Mouse (Mus musculus) CH12.LX (cell line): ENCODE results near the gene Ndufb8. TPM values are rescaled to one million over a fixed set of nuclear protein-coding genes. Genes with fewer than 3 reads are reported as not detected.

Source experiments
- DNase-seq: peaks from one replicate; pipeline ENCODE4 v3.0.0-alpha.2; 2013; ENCODE audit errors: extremely low read depth
- H3K27ac ChIP-seq: 2 replicates; pipeline ENCODE4 v1.5.1; 2012; ENCODE audit warnings: low read depth, mild to moderate bottlenecking, control low read depth, moderate library complexity; ENCODE audit not compliant: insufficient read depth
- H3K27me3 ChIP-seq: replicated peaks from 2 replicates; pipeline ENCODE3; 2012; ENCODE audit warnings: inconsistent platforms
- H3K36me3 ChIP-seq, 2 experiments: replicated peaks in 1 of 2; 2 replicates each; pipeline versions ENCODE3 to v1.6.1; 2012; ENCODE audit warnings: inconsistent platforms in 1 of 2, low read length in 1 of 2, mild to moderate bottlenecking in 1 of 2, mixed read lengths in 1 of 2, moderate library complexity in 1 of 2; ENCODE audit not compliant: control insufficient read depth in 1 of 2, insufficient read depth in 1 of 2
- H3K4me1 ChIP-seq, 2 experiments: 2 replicates each; pipeline ENCODE4 v1.6.1; 2012; ENCODE audit warnings: inconsistent platforms in 1 of 2, moderate library complexity in 1 of 2; ENCODE audit not compliant: insufficient read depth in 2 of 2, control insufficient read depth in 1 of 2
- H3K4me2 ChIP-seq: 2 replicates; pipeline ENCODE4 v1.6.1; 2012; ENCODE audit warnings: low read depth, mild to moderate bottlenecking, control low read depth; ENCODE audit not compliant: poor library complexity, insufficient read depth, severe bottlenecking
- H3K4me3 ChIP-seq, 3 experiments: fragments of 150-350 bp in 1 of 3; sonication (generic) in 1 of 3; replicated peaks in 1 of 3; 2 replicates each; pipeline versions ENCODE3 to v1.5.1; 2011 to 2012; ENCODE audit warnings: low read depth in 2 of 3, low read length in 2 of 3, mild to moderate bottlenecking in 2 of 3, moderate library complexity in 2 of 3, control low read depth in 1 of 3, improper control_type of control experiment in 1 of 3, inconsistent platforms in 1 of 3, mixed read lengths in 1 of 3; ENCODE audit not compliant: poor library complexity in 1 of 3
- H3K79me2 ChIP-seq: replicated peaks from 2 replicates; pipeline ENCODE4 v1.6.1; 2012; ENCODE audit warnings: mild to moderate bottlenecking, moderate library complexity; ENCODE audit not compliant: control insufficient read depth, poor library complexity, insufficient read depth, severe bottlenecking; ENCODE audit errors: extremely low read depth
- H3K9ac ChIP-seq: 2 replicates; pipeline ENCODE4 v1.6.1; 2012; ENCODE audit warnings: low read depth, mild to moderate bottlenecking, control low read depth, moderate library complexity; ENCODE audit not compliant: insufficient read depth
- H3K9me3 ChIP-seq: replicated peaks from 2 replicates; pipeline ENCODE3; 2012; ENCODE audit warnings: low read length, inconsistent platforms, mixed read lengths
- BHLHE40 ChIP-seq: IDR thresholded peaks from 2 replicates; pipeline ENCODE4 v1.6.1; 2011; ENCODE audit warnings: mild to moderate bottlenecking, low read depth, low read length, improper control_type of control experiment
- CHD2 ChIP-seq: IDR thresholded peaks from 2 replicates; pipeline ENCODE4 v1.6.1; 2011; ENCODE audit warnings: low read length, improper control_type of control experiment
- CTCF ChIP-seq, 2 experiments: IDR thresholded peaks in 1 of 2; conservative IDR thresholded peaks in 1 of 2; 2 replicates each; pipeline ENCODE4 v1.5.1; 2011 to 2012; ENCODE audit warnings: low read depth in 2 of 2, low read length in 2 of 2, improper control_type of control experiment in 1 of 2, inconsistent platforms in 1 of 2, mild to moderate bottlenecking in 1 of 2, moderate library complexity in 1 of 2
- ELF1 ChIP-seq: IDR thresholded peaks from 2 replicates; pipeline ENCODE4 v1.6.1; 2014; ENCODE audit warnings: low read depth, mild to moderate bottlenecking, inconsistent platforms, low read length, improper control_type of control experiment
- EP300 ChIP-seq: IDR thresholded peaks from 2 replicates; pipeline ENCODE4 v1.6.1; 2011; ENCODE audit warnings: low read length, improper control_type of control experiment
- ETS1 ChIP-seq: conservative IDR thresholded peaks from 2 replicates; pipeline ENCODE4 v1.6.1; 2012; ENCODE audit warnings: low read depth, mild to moderate bottlenecking, inconsistent platforms, low read length, improper control_type of control experiment, moderate library complexity
- HCFC1 ChIP-seq: IDR thresholded peaks from 2 replicates; pipeline ENCODE4 v1.6.1; 2012; ENCODE audit warnings: low read depth, mild to moderate bottlenecking, inconsistent platforms, low read length, improper control_type of control experiment
- IRF4 ChIP-seq: IDR thresholded peaks from 2 replicates; pipeline ENCODE4 v1.6.1; 2014; ENCODE audit warnings: low read depth, mild to moderate bottlenecking, inconsistent platforms, low read length, improper control_type of control experiment
- JUN ChIP-seq: IDR thresholded peaks from 2 replicates; pipeline ENCODE4 v1.6.1; 2011; ENCODE audit warnings: low read depth, mild to moderate bottlenecking, low read length, improper control_type of control experiment, moderate library complexity; ENCODE audit not compliant: insufficient read depth
- MAX ChIP-seq: IDR thresholded peaks from 2 replicates; pipeline ENCODE4 v1.6.1; 2011; ENCODE audit warnings: low read length, improper control_type of control experiment
- MAZ ChIP-seq: IDR thresholded peaks from 2 replicates; pipeline ENCODE4 v1.6.1; 2012; ENCODE audit warnings: low read depth, mild to moderate bottlenecking, inconsistent platforms, low read length, improper control_type of control experiment, moderate library complexity
- MEF2A ChIP-seq: IDR thresholded peaks from 2 replicates; pipeline ENCODE4 v1.6.1; 2014; ENCODE audit warnings: low read depth, mild to moderate bottlenecking, inconsistent platforms, low read length, improper control_type of control experiment, borderline replicate concordance
- MXI1 ChIP-seq: IDR thresholded peaks from 2 replicates; pipeline ENCODE4 v1.6.1; 2011; ENCODE audit warnings: mild to moderate bottlenecking, low read depth, low read length, improper control_type of control experiment
- NELFE ChIP-seq: IDR thresholded peaks from 2 replicates; pipeline ENCODE4 v1.6.1; 2011; ENCODE audit warnings: low read depth, low read length, improper control_type of control experiment
- NRF1 ChIP-seq: IDR thresholded peaks from 2 replicates; pipeline ENCODE4 v1.6.1; 2014; ENCODE audit warnings: low read depth, mild to moderate bottlenecking, inconsistent platforms, low read length, improper control_type of control experiment, moderate library complexity
- PAX5 ChIP-seq: IDR thresholded peaks from 2 replicates; pipeline ENCODE4 v1.6.1; 2012; ENCODE audit warnings: low read length, inconsistent platforms, mixed read lengths
- SIN3A ChIP-seq: IDR thresholded peaks from 2 replicates; pipeline ENCODE4 v1.6.1; 2012; ENCODE audit warnings: low read length, improper control_type of control experiment, inconsistent platforms
- SMC3 ChIP-seq: IDR thresholded peaks from 2 replicates; pipeline ENCODE4 v1.6.1; 2011; ENCODE audit warnings: low read depth, low read length, improper control_type of control experiment
- TCF12 ChIP-seq: IDR thresholded peaks from 2 replicates; pipeline ENCODE4 v1.6.1; 2014; ENCODE audit warnings: low read depth, mild to moderate bottlenecking, inconsistent platforms, low read length, improper control_type of control experiment
- ZC3H11A ChIP-seq: IDR thresholded peaks from 2 replicates; pipeline ENCODE4 v1.6.1; 2012; ENCODE audit warnings: low read depth, mild to moderate bottlenecking, inconsistent platforms, low read length, improper control_type of control experiment
- dilution Hi-C: fragments of 300-500 bp; cut with MboI; formaldehyde crosslinking; loops from 2 replicates; pipeline ENCODE4 v1.14.3; 2020; ENCODE audit warnings: low sequenced_read_pairs; ENCODE audit not compliant: extremely low pct_unique_long_range_greater_than_20kb, extremely low pct_ligation_motif_present
- in situ Hi-C: fragments of 300-500 bp; cut with MboI; formaldehyde crosslinking; loops from 3 replicates; pipeline ENCODE4 v1.14.3; 2019; ENCODE audit warnings: low sequenced_read_pairs, low pct_ligation_motif_present, low pct_unique_long_range_greater_than_20kb, mixed read lengths
- polyA plus RNA-seq: library from polyadenylated mRNA; unstranded; fragments of >175 nt; gene quantifications from 2 replicates; pipeline ENCODE4 v1.2.1, GENCODE M21; 2012; ENCODE audit warnings: low read depth; ENCODE audit not compliant: insufficient read length
- total RNA-seq, 2 experiments: library from RNA; depleted of rRNA; stranded (reverse); fragments of 300-350 nt in 1 of 2; fragments of >200 nt in 1 of 2; gene quantifications; 2 replicates each; pipeline ENCODE4 v1.2.3; 2012 to 2014

Gene Ndufb8
- total and polyA plus RNA-seq, 3 experiments = 321 to 383 (median 354) TPM

DNA sequence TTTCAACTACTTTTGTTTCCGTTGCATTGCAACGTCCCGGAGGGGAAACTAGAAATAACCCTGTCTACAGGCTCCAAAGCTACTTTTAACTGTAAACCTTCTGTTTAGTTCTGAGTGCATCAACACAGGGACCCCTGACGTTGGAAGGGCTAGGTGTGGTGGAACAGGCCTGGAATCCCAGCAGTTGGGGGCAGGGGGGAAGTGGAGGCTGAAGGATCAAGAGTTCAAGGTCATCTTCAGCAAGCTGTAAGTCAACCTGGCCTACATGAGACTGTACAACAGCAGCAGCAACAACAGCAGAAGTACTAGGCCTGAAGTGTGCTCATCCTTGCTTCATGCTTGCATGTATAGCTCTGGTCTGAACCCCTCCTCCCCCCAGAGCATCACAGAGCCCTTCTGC lies 32.8 kb upstream of the Ndufb8 start:
- peaks cover 8 to 28% of the 10 kb centered on the region in 2 experiments for H3K4me1 ChIP-seq
- dilution Hi-C loops (no loop called here), in situ Hi-C loops (loop anchor here (25.0 kb wide), 1 partner anchor 449 kb away; the partner anchor contains the start of genes Pdzd7 and Sfxn3)
- H3K4me3 ChIP-seq = no peak overlapping the region
- no peak overlapping the region for H3K27ac ChIP-seq
- H3K36me3 ChIP-seq = no peaks in the 10 kb centered on the region
- TF ChIP-seq ETS1 (no peak), NELFE (no peak)
- no peaks in the 10 kb centered on the region for H3K79me2 ChIP-seq
- no peak for DNase-seq
- H3K9me3 ChIP-seq = no peaks in the 10 kb centered on the region
- H3K4me2 ChIP-seq = no peak overlapping the region
- H3K9ac ChIP-seq = no peak overlapping the region
- H3K27me3 ChIP-seq = peaks cover 2% of the 10 kb centered on the region

DNA sequence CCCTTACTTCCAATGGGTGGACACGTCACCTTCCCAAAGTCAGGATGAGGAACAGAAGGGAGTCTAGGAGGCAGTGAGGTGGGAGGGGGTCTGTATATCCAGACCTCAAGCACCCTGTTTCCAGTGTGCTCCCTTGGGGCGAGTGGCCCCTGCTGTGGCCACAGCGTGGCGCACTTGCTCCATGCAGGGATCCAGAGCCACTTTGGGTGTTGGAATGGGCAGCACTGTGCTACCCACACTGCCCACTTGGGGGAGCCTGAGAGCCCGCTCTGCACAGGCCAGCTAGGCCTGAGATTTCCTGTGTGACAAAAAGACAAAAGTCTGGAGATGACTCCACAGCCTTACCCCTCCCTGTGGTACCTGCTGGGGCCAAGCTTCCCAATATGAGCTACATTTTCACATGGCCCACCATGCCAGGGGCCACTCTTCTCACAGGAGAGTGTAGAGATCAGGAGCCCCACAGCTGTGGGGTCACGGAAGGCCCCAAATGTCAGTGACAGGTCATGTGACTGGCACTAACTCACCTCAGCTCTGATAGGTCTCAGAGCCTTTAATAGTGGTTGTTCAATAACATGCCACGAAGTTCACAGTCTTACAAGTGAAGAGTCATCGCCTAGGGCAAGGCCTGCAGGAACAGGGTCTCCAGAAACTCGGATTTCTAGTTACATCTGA lies 27.5 kb upstream of the Ndufb8 start:
- Histone ChIP-seq H3K4me2 (no peak overlapping the region), H3K27ac (no peak overlapping the region), H3K79me2 (no peaks in the 10 kb centered on the region), H3K4me1 (peaks cover 5 to 21% of the 10 kb centered on the region in 2 experiments), H3K4me3 (no peak overlapping the region), H3K27me3 (peaks cover 2% of the 10 kb centered on the region), H3K9ac (no peak overlapping the region), H3K9me3 (no peaks in the 10 kb centered on the region), H3K36me3 (peaks cover 0 to 17% of the 10 kb centered on the region in 2 experiments)
- DNase-seq = peak; percentile 90
- dilution Hi-C loops (no loop called here), in situ Hi-C loops (loop anchor here (5.0 to 25.0 kb wide), 2 partner anchors 310 to 455 kb away; partner anchors contain the start of genes Pdzd7 and Sfxn3)
- peak; percentile 100 for TF ChIP-seq SMC3
- TF ChIP-seq JUN = no peak
- peak; percentile 64; the same call in 1 of the 2 replicates for TF ChIP-seq MAZ
- TF ChIP-seq MAX = no peak; the same call in 1 of the 2 replicates
- TF ChIP-seq MXI1 = no peak; the same call in 1 of the 2 replicates
- peak; percentile 67; the same call in 1 of the 2 replicates for TF ChIP-seq SIN3A
- peak; percentile 56; the same call in 1 of the 2 replicates for TF ChIP-seq IRF4
- peak; percentile 32; the same call in 1 of the 2 replicates for TF ChIP-seq BHLHE40
- TF ChIP-seq CHD2 = no peak
- peak; percentile 96 for TF ChIP-seq ZC3H11A
- no peak for TF ChIP-seq PAX5
- TF ChIP-seq EP300 = no peak
- TF ChIP-seq MEF2A = peak; percentile 45; the same call in 1 of the 2 replicates
- peak; percentile 60; the same call in 1 of the 2 replicates for TF ChIP-seq TCF12
- peak; percentile 98 to 100 for TF ChIP-seq CTCF (conservative IDR thresholded peaks at IDR 0.05 in 1 of 2, IDR thresholded peaks at IDR 0.05 in 1 of 2; ENCODE audit: low read depth in 2 of 2, low read length in 2 of 2)
- peak; percentile 39; the same call in 1 of the 2 replicates for TF ChIP-seq NRF1
- peak; percentile 33; the same call in 1 of the 2 replicates for TF ChIP-seq HCFC1
- TF ChIP-seq ELF1 = peak; percentile 55
- peak; percentile 86; the same call in 1 of the 2 replicates for TF ChIP-seq NELFE
